Mouse (Mus musculus) olfactory bulb, adult 2 months (tissue): ENCODE results near the gene Ube2e1.

Experiments
- CTCF ChIP-seq: fragments of 200-500 bp; IDR thresholded peaks from 2 replicates; pipeline ENCODE4 v1.5.1; 2012; ENCODE audit warnings: low read depth, mild to moderate bottlenecking, low read length, moderate library complexity; ENCODE audit not compliant: insufficient read depth
- POLR2A ChIP-seq: fragments of 200-500 bp; IDR thresholded peaks from 2 replicates; pipeline ENCODE4 v1.6.1; 2012; ENCODE audit warnings: mild to moderate bottlenecking, low read depth, low read length, moderate library complexity; ENCODE audit not compliant: insufficient read depth

DNA sequence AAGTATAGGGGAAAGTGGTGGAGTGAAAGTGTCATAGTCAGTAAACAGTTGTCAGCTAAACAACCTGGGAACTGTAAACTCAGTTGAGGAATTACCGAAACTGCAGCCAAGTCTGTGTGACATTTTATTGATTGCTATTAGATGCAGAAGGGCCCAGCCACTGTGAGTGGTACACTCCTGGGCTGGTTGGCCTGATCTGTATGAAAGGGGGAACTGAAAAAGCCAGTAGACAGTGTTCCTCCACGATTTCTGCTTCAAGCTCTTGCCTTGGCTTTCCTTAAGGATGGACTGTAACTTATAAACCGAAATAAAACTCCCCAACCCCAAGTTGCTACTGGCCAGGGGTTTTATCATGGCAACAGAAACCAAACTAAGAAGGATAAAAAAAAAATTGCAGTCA, 39.1 kb downstream of the Ube2e1 start:
- TF ChIP-seq POLR2A (no peak), CTCF (no peak)
